Mouse (Mus musculus) liver, postnatal 0 days (tissue): ENCODE measurements around the gene Swi5. TPM values are rescaled to one million over a fixed set of nuclear protein-coding genes. Genes with fewer than 3 reads are reported as not detected.
A peak's percentile ranks its signal among the peaks of the same experiment; 100 is the strongest.

Experiments
- ATAC-seq: fragments of 200-750 bp; cut with Nextera tagmentation; 2 replicates; pipeline ENCODE4 v1.8.0; 2017; ENCODE audit warnings: mild to moderate bottlenecking, moderate library complexity
- DNase-seq: peaks from one replicate; pipeline ENCODE4 v3.0.0-alpha.2; 2016
- H3K27ac ChIP-seq: fragments of 300-500 bp; sonication (generic); 2 replicates; pipeline ENCODE4 v1.5.1; 2014; ENCODE audit warnings: antibody characterized with exemption, moderate library complexity, mild to moderate bottlenecking, low read depth
- H3K27me3 ChIP-seq: fragments of 300-500 bp; sonication (generic); 2 replicates; pipeline ENCODE4 v1.6.1; 2014; ENCODE audit warnings: low read length, control low read depth, mixed read lengths; ENCODE audit not compliant: insufficient read depth
- H3K36me3 ChIP-seq: fragments of 300-500 bp; sonication (generic); replicated peaks from 2 replicates; pipeline ENCODE4 v1.6.1; 2014; ENCODE audit warnings: mild to moderate bottlenecking, control low read depth, low read length, moderate library complexity, mixed read lengths; ENCODE audit not compliant: insufficient read depth
- H3K4me1 ChIP-seq: fragments of 300-500 bp; sonication (generic); 2 replicates; pipeline ENCODE4 v1.6.1; 2014; ENCODE audit warnings: antibody characterized with exemption, mild to moderate bottlenecking, control low read depth; ENCODE audit not compliant: insufficient read depth
- H3K4me2 ChIP-seq: fragments of 300-500 bp; sonication (generic); 2 replicates; pipeline ENCODE4 v1.6.1; 2014; ENCODE audit warnings: low read depth, mild to moderate bottlenecking, low read length, moderate library complexity, mixed read lengths
- H3K4me3 ChIP-seq: fragments of 300-500 bp; sonication (generic); 2 replicates; pipeline ENCODE4 v1.5.1; 2014; ENCODE audit warnings: low read depth, low read length
- H3K9ac ChIP-seq: fragments of 300-500 bp; sonication (generic); replicated peaks from 2 replicates; pipeline ENCODE4 v1.6.1; 2014; ENCODE audit warnings: mild to moderate bottlenecking, moderate library complexity
- H3K9me3 ChIP-seq: fragments of 300-500 bp; sonication (generic); 2 replicates; pipeline ENCODE4 v1.6.1; 2016; ENCODE audit warnings: mild to moderate bottlenecking, control low read depth, low read length, mixed read lengths
- CTCF ChIP-seq: sonication (generic); IDR thresholded peaks from 2 replicates; pipeline ENCODE4 v1.5.1; 2016; ENCODE audit warnings: antibody characterized with exemption, low read depth
- EP300 ChIP-seq: IDR thresholded peaks from 2 replicates; pipeline ENCODE4 v1.6.1; 2016; ENCODE audit warnings: antibody characterized with exemption, low read depth, mild to moderate bottlenecking
- WGBS: fragments of 180-500 bp; shearing (Covaris S2); extraction: QIAGEN DNeasy Blood & Tissue Kit; methylation state at CpG from one replicate; pipeline ENCODE4 v1.1.7; 2014; ENCODE audit not compliant: insufficient replicate concordance; 5-methylcytosine and 5-hydroxymethylcytosine counted together
- polyA plus RNA-seq: library from polyadenylated mRNA; unstranded; fragments of >200 nt; fragmentation: Nextera tagmentation; extraction: Ambion mirVana; gene quantifications from 2 replicates; pipeline ENCODE4 v1.2.1, GENCODE M21; 2015

Swi5 gene
- polyA plus RNA-seq, 1 experiment from 2014 or later: 209 TPM

- Histone ChIP-seq H3K9ac (no peak overlapping the region), H3K4me3 (no peak overlapping the region), H3K4me1 (no peaks in the 10 kb centered on the region), H3K36me3 (no peaks in the 10 kb centered on the region), H3K27me3 (no peaks in the 10 kb centered on the region), H3K27ac (no peak overlapping the region), H3K9me3 (no peaks in the 10 kb centered on the region), H3K4me2 (no peak overlapping the region)
- DNase-seq: no peak
- TF ChIP-seq EP300 (no peak), CTCF (no peak)
- 42% methylated on average over 7 of the region's 7 CpGs for WGBS
- ATAC-seq: peak; percentile 15; the same call in 1 of the 2 replicates
Observed at GRCm38 (mm10) chr2:32325342-32325741, 37.5 kb upstream of the Swi5 start.

DNA sequence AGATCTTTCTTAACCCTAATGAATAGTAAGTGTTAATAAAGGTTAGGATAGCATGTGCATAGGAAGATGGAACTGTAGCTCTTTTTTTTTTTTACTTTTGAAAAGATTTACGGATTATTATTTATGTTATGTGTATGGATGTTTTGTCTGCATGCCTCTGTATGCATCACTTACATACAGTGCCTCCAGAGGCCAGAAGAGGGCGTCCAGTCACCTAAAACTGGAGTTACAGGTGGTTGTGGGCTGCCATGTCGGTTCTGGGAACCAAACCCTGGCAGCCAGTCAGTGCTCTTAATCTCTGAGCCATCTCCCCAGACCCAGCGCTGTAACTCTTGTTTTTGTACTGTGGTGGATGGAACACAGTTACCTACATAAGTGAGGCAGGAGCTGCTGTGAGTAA lies 36.4 kb upstream of the Swi5 start:
- no peak overlapping the region for H3K4me3 ChIP-seq
- DNase-seq (no peak), ATAC-seq (no peak)
- no peaks in the 10 kb centered on the region for H3K9me3 ChIP-seq
- no peak overlapping the region for H3K9ac ChIP-seq
- TF ChIP-seq EP300 (no peak), CTCF (peak; percentile 21; the same call in 1 of the 2 replicates)
- no peak overlapping the region for H3K27ac ChIP-seq
- H3K36me3 ChIP-seq: no peaks in the 10 kb centered on the region
- no peak overlapping the region for H3K4me2 ChIP-seq
- H3K4me1 ChIP-seq: no peaks in the 10 kb centered on the region
- WGBS: 55% methylated on average over 4 of the region's 4 CpGs
- no peaks in the 10 kb centered on the region for H3K27me3 ChIP-seq

- Histone ChIP-seq H3K9me3 (no peaks in the 10 kb centered on the region), H3K4me2 (no peak overlapping the region), H3K4me3 (no peak overlapping the region), H3K4me1 (no peaks in the 10 kb centered on the region), H3K27me3 (peaks cover 5% of the 10 kb centered on the region), H3K36me3 (no peaks in the 10 kb centered on the region), H3K27ac (no peak overlapping the region), H3K9ac (no peak overlapping the region)
- TF ChIP-seq CTCF (no peak), EP300 (no peak)
- WGBS: 79% methylated on average over 7 of the region's 7 CpGs
- ATAC-seq: no peak
- no peak for DNase-seq
Observed at GRCm38 (mm10) chr2:32322754-32323741, 35.2 kb upstream of the Swi5 start.

GRCm38 (mm10) chr2:32321591-32322298 lies 33.9 kb upstream of the Swi5 start:
- no peaks in the 10 kb centered on the region for H3K36me3 ChIP-seq
- TF ChIP-seq EP300 (no peak), CTCF (no peak)
- ATAC-seq (peak; percentile 74), DNase-seq (no peak)
- no peaks in the 10 kb centered on the region for H3K4me1 ChIP-seq
- H3K4me2 ChIP-seq: no peak overlapping the region
- H3K9me3 ChIP-seq: no peaks in the 10 kb centered on the region
- no peak overlapping the region for H3K9ac ChIP-seq
- H3K4me3 ChIP-seq: no peak overlapping the region
- WGBS: 64% methylated on average over 9 of the region's 9 CpGs
- H3K27ac ChIP-seq: no peak overlapping the region
- peaks cover 14% of the 10 kb centered on the region for H3K27me3 ChIP-seq

- 56% methylated on average over 11 of the region's 11 CpGs for WGBS
- H3K4me1 ChIP-seq: no peaks in the 10 kb centered on the region
- no peak for ATAC-seq
Observed at GRCm38 (mm10) chr2:32320721-32321120, 32.8 kb upstream of the Swi5 start.

More at GRCm38 (mm10) chr2:32320721-32321120, 32.8 kb upstream of the Swi5 start:
- H3K4me2 ChIP-seq: no peak overlapping the region
- H3K36me3 ChIP-seq: no peaks in the 10 kb centered on the region
- no peak for TF ChIP-seq CTCF
- no peak overlapping the region for H3K9ac ChIP-seq
- H3K9me3 ChIP-seq: no peaks in the 10 kb centered on the region
- DNase-seq: no peak
- no peak overlapping the region for H3K4me3 ChIP-seq
- peaks cover 14% of the 10 kb centered on the region for H3K27me3 ChIP-seq
- no peak overlapping the region for H3K27ac ChIP-seq
